Mouse (Mus musculus): ENCODE results near the gene Rfpl4.

- TF ChIP-seq POLR2A (IDR thresholded peaks at IDR 0.05; ENCODE audit: borderline replicate concordance, low read depth, low read length) (no peak), CTCF (IDR thresholded peaks at IDR 0.05; ENCODE audit: low read depth, low read length) (no peak)
Measured at GRCm38 (mm10) chr7:5064886-5065285, 51.9 kb downstream of the Rfpl4 start.
